Mouse (Mus musculus) intestine, postnatal 0 days (tissue): ENCODE measurements at regions not wholly inside any gene's neighbourhood (a gene's known extent, or its start where the extent isn't known, plus 50 kb on each side); places are given as distances from the start of the nearest gene placed in this dataset.
"Not testable (repeated sequence)": the region's sequence is repeated elsewhere in the genome, so short reads cannot be mapped to it uniquely, and the experiment has no call there.

Experiments
- ATAC-seq: fragments of 200-750 bp; cut with Nextera tagmentation; 2 replicates; pipeline ENCODE4 v1.8.0; 2017; ENCODE audit warnings: mild to moderate bottlenecking, moderate TSS enrichment, moderate library complexity
- H3K27ac ChIP-seq: fragments of 300-500 bp; sonication (generic); 2 replicates; pipeline ENCODE4 v1.5.1; 2014; ENCODE audit warnings: mild to moderate bottlenecking, low read depth, low read length, moderate library complexity
- H3K27me3 ChIP-seq: fragments of 300-500 bp; sonication (generic); replicated peaks from 2 replicates; pipeline ENCODE4 v1.6.1; 2014; ENCODE audit warnings: low read length, mixed read lengths; ENCODE audit not compliant: control insufficient read depth, insufficient read depth
- H3K36me3 ChIP-seq: fragments of 300-500 bp; sonication (generic); 2 replicates; pipeline ENCODE4 v1.6.1; 2014; ENCODE audit warnings: mild to moderate bottlenecking, moderate library complexity; ENCODE audit not compliant: control insufficient read depth, insufficient read depth
- H3K4me1 ChIP-seq: fragments of 300-500 bp; sonication (generic); replicated peaks from 2 replicates; pipeline ENCODE4 v1.6.1; 2014; ENCODE audit warnings: antibody characterized with exemption, low read length, mixed read lengths; ENCODE audit not compliant: control insufficient read depth, insufficient read depth
- H3K4me2 ChIP-seq: fragments of 300-500 bp; sonication (generic); replicated peaks from 2 replicates; pipeline ENCODE4 v1.6.1; 2014; ENCODE audit warnings: low read depth, mild to moderate bottlenecking, moderate library complexity
- H3K4me3 ChIP-seq: fragments of 300-500 bp; sonication (generic); 2 replicates; pipeline ENCODE4 v1.5.1; 2014; ENCODE audit warnings: low read depth, low read length
- H3K9ac ChIP-seq: fragments of 300-500 bp; sonication (generic); 2 replicates; pipeline ENCODE4 v1.6.1; 2014; ENCODE audit warnings: mild to moderate bottlenecking, low read depth, low read length
- H3K9me3 ChIP-seq: fragments of 300-500 bp; sonication (generic); 2 replicates; pipeline ENCODE4 v1.6.1; 2016; ENCODE audit warnings: mixed run types; ENCODE audit not compliant: control insufficient read depth
- CTCF ChIP-seq: sonication (generic); IDR thresholded peaks from 2 replicates; pipeline ENCODE4 v1.5.1; 2016; ENCODE audit warnings: low read depth, mild to moderate bottlenecking, control low read depth, antibody characterized with exemption, moderate library complexity
- WGBS: fragments of 180-500 bp; shearing (Covaris S2); extraction: QIAGEN DNeasy Blood & Tissue Kit; methylation state at CpG from one replicate; pipeline ENCODE4 v1.1.7; 2014; 5-methylcytosine and 5-hydroxymethylcytosine counted together

GRCm38 (mm10) chr11:16637679-16638078, 114.3 kb upstream of the Egfr start:
- H3K27me3 ChIP-seq, result no peaks in the 10 kb centered on the region
- H3K9ac ChIP-seq, result no peak overlapping the region
- no peak for ATAC-seq
- no peaks in the 10 kb centered on the region for H3K9me3 ChIP-seq
- no peak overlapping the region for H3K4me2 ChIP-seq
- no peak overlapping the region for H3K27ac ChIP-seq
- no peak overlapping the region for H3K4me3 ChIP-seq
- 87% methylated on average over 2 of the region's 2 CpGs for WGBS
- no peaks in the 10 kb centered on the region for H3K36me3 ChIP-seq
- no peaks in the 10 kb centered on the region for H3K4me1 ChIP-seq
- no peak for TF ChIP-seq CTCF

- WGBS, result 89% methylated on average over 4 of the region's 4 CpGs
- Histone ChIP-seq H3K4me2 (no peak overlapping the region), H3K36me3 (no peaks in the 10 kb centered on the region), H3K9me3 (no peaks in the 10 kb centered on the region), H3K27ac (no peak overlapping the region), H3K4me3 (no peak overlapping the region), H3K4me1 (no peaks in the 10 kb centered on the region), H3K9ac (no peak overlapping the region), H3K27me3 (no peaks in the 10 kb centered on the region)
- ATAC-seq, result no peak
- TF ChIP-seq CTCF, result no peak
Observed at GRCm38 (mm10) chr11:16638349-16638748, 113.7 kb upstream of the Egfr start.

- Histone ChIP-seq H3K4me2 (no peak overlapping the region), H3K4me3 (no peak overlapping the region), H3K36me3 (no peaks in the 10 kb centered on the region), H3K27ac (no peak overlapping the region), H3K27me3 (no peaks in the 10 kb centered on the region), H3K9ac (no peak overlapping the region), H3K4me1 (no peaks in the 10 kb centered on the region), H3K9me3 (no peaks in the 10 kb centered on the region)
- TF ChIP-seq CTCF, result no peak
- no peak for ATAC-seq
Observed at GRCm38 (mm10) chr11:16649599-16649998, 102.4 kb upstream of the Egfr start.

GRCm38 (mm10) chr11:16663806-16664205, 88.2 kb upstream of the Egfr start:
- no peak overlapping the region for H3K9ac ChIP-seq
- no peaks in the 10 kb centered on the region for H3K4me1 ChIP-seq
- no peak overlapping the region for H3K4me2 ChIP-seq
- H3K27ac ChIP-seq, result no peak overlapping the region
- WGBS, result 71% methylated on average over 3 of the region's 3 CpGs
- H3K9me3 ChIP-seq, result no peaks in the 10 kb centered on the region
- no peak overlapping the region for H3K4me3 ChIP-seq
- ATAC-seq, result no peak
- H3K27me3 ChIP-seq, result no peaks in the 10 kb centered on the region
- no peaks in the 10 kb centered on the region for H3K36me3 ChIP-seq
- no peak for TF ChIP-seq CTCF

GRCm38 (mm10) chr11:16669453-16670251, 82.4 kb upstream of the Egfr start:
- 84% methylated on average over 4 of the region's 4 CpGs for WGBS
- TF ChIP-seq CTCF, result no peak
- H3K27me3 ChIP-seq, result no peaks in the 10 kb centered on the region
- H3K9me3 ChIP-seq, result no peaks in the 10 kb centered on the region
- no peaks in the 10 kb centered on the region for H3K4me1 ChIP-seq
- no peak overlapping the region for H3K4me3 ChIP-seq
- H3K4me2 ChIP-seq, result no peak overlapping the region
- H3K9ac ChIP-seq, result no peak overlapping the region
- no peaks in the 10 kb centered on the region for H3K36me3 ChIP-seq
- no peak overlapping the region for H3K27ac ChIP-seq
- no peak for ATAC-seq

- no peak for TF ChIP-seq CTCF
- Histone ChIP-seq H3K27me3 (no peaks in the 10 kb centered on the region), H3K4me2 (no peak overlapping the region), H3K9ac (no peak overlapping the region), H3K4me1 (no peaks in the 10 kb centered on the region), H3K4me3 (no peak overlapping the region), H3K36me3 (no peaks in the 10 kb centered on the region), H3K27ac (no peak overlapping the region), H3K9me3 (no peaks in the 10 kb centered on the region)
- no peak for ATAC-seq
- 56% methylated on average over 1 of the region's 1 CpGs for WGBS
Observed at GRCm38 (mm10) chr11:16670282-16670681, 81.7 kb upstream of the Egfr start.

- H3K36me3 ChIP-seq, H3K4me1 ChIP-seq, H3K9me3 ChIP-seq, H3K27me3 ChIP-seq, H3K9ac ChIP-seq, ATAC-seq, H3K4me2 ChIP-seq, H3K27ac ChIP-seq, H3K4me3 ChIP-seq: not testable (repeated sequence)
- whole genome bisulfite sequencing, result 41% methylated on average over 1 of the region's 1 CpGs
Observed at GRCm38 (mm10) chr11:16675951-16676350, 76.1 kb upstream of the Egfr start.
